Mouse (Mus musculus) CH12.LX (cell line): ENCODE results near the gene Pigu.

Experiments used
- CTCF ChIP-seq, 2 experiments: IDR thresholded peaks in 1 of 2; conservative IDR thresholded peaks in 1 of 2; 2 replicates each; pipeline ENCODE4 v1.5.1; 2011 to 2012; ENCODE audit warnings: low read depth in 2 of 2, low read length in 2 of 2, improper control_type of control experiment in 1 of 2, inconsistent platforms in 1 of 2, mild to moderate bottlenecking in 1 of 2, moderate library complexity in 1 of 2
- NRF1 ChIP-seq: IDR thresholded peaks from 2 replicates; pipeline ENCODE4 v1.6.1; 2014; ENCODE audit warnings: low read depth, mild to moderate bottlenecking, inconsistent platforms, low read length, improper control_type of control experiment, moderate library complexity
- POLR2A ChIP-seq: IDR thresholded peaks from 2 replicates; pipeline ENCODE4 v1.6.1; 2011; ENCODE audit warnings: low read depth, mild to moderate bottlenecking, improper control_type of control experiment, low read length
- RAD21 ChIP-seq: IDR thresholded peaks from 2 replicates; pipeline ENCODE4 v1.6.1; 2011; ENCODE audit warnings: low read depth, mild to moderate bottlenecking, low read length, improper control_type of control experiment, moderate library complexity
- SMC3 ChIP-seq: IDR thresholded peaks from 2 replicates; pipeline ENCODE4 v1.6.1; 2011; ENCODE audit warnings: low read depth, low read length, improper control_type of control experiment
- TBP ChIP-seq: conservative IDR thresholded peaks from 2 replicates; pipeline ENCODE4 v1.6.1; 2011; ENCODE audit warnings: low read depth, low read length, improper control_type of control experiment
- USF1 ChIP-seq: IDR thresholded peaks from 2 replicates; pipeline ENCODE4 v1.6.1; 2014; ENCODE audit warnings: low read depth, mild to moderate bottlenecking, inconsistent platforms, low read length, improper control_type of control experiment
- ZMIZ1 ChIP-seq: IDR thresholded peaks from 2 replicates; pipeline ENCODE4 v1.6.1; 2012; ENCODE audit warnings: low read depth, mild to moderate bottlenecking, inconsistent platforms, low read length, improper control_type of control experiment

- TF ChIP-seq CTCF (conservative IDR thresholded peaks at IDR 0.05 in 1 of 2, IDR thresholded peaks at IDR 0.05 in 1 of 2; ENCODE audit: low read depth in 2 of 2, low read length in 2 of 2) = no peak
- no peak for TF ChIP-seq NRF1
- TF ChIP-seq RAD21 = no peak
- TF ChIP-seq ZMIZ1 = no peak
- TF ChIP-seq USF1 = no peak
- no peak for TF ChIP-seq TBP
- no peak for TF ChIP-seq SMC3
- no peak for TF ChIP-seq POLR2A
Measured at GRCm38 (mm10) chr2:155373302-155373701, 16.1 kb upstream of the Pigu start.
